Mouse (Mus musculus) T-helper 1 cell (primary cell): ENCODE results near the gene Msx3.

Source experiments
- in situ Hi-C: fragments of 300-600 bp; cut with MboI, MseI; formaldehyde crosslinking; loops from one replicate; pipeline ENCODE4 v1.15.1; 2025; ENCODE audit warnings: high pct_unique_total_duplicates

Msx3 gene

GRCm38 (mm10) chr7:140058528-140058927, 9.6 kb upstream of the Msx3 start:
- in situ Hi-C loops, result loop anchor here (10.0 kb wide), 1 partner anchor 354 kb away; no protein-coding TSS in a partner anchor

DNA sequence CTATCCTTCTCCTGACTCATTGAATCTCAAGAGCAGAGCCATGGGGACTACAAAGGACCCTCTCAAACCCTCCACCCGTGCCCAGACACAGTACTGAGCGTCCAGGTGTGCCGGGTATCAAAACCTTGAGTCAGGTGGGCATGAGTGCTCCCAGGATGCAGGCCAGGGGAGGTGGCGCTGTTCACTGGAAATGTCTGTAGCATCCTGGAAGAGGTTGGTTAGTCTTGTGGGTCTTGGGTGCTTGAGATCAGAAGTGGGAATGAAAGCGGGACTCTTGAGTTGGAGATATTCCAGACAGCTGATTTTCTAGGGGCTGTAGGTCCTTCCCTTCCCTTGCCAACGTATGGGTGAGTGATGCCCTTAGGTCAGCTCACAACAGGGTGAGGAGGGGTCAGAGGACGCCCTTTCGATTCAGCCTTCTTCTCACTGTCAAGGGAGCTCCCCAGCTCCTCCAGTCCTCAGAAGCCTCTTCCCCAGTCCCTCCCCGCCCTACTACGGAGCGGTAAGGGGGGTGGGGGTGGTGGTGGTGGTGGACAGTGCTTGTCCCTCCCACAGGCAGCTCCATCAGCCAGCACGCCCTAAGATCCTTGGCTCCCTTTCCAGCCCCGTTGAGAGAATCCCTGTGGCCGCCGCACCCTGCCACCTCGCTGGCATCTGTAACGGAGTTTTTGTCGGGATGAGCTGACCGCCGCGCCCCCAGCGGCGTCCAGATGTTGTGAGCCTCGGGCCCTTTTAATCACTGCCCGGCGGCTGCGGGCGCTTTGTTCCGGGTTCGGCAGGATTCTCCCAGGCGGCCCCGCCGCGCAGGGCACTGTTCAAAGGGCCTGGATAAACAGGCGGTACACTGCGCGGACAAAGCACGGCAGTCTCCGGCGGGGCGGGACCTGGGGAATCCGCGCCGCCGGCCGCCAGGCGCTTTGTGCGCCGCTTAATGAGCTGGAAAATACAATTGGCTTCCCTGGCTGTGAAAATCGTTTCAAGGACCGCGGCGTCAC, 8.8 kb upstream of the Msx3 start:
- in situ Hi-C loops, result loop anchor here (10.0 kb wide), 1 partner anchor 353 kb away; no protein-coding TSS in a partner anchor

- in situ Hi-C loops, result loop anchor here (10.0 kb wide), 1 partner anchor 349 kb away; no protein-coding TSS in a partner anchor
Observed at GRCm38 (mm10) chr7:140054124-140054523, 5.2 kb upstream of the Msx3 start.

- in situ Hi-C loops, result no loop called here
Observed at GRCm38 (mm10) chr7:140049115-140049689, 313 bp upstream of the Msx3 start.

DNA sequence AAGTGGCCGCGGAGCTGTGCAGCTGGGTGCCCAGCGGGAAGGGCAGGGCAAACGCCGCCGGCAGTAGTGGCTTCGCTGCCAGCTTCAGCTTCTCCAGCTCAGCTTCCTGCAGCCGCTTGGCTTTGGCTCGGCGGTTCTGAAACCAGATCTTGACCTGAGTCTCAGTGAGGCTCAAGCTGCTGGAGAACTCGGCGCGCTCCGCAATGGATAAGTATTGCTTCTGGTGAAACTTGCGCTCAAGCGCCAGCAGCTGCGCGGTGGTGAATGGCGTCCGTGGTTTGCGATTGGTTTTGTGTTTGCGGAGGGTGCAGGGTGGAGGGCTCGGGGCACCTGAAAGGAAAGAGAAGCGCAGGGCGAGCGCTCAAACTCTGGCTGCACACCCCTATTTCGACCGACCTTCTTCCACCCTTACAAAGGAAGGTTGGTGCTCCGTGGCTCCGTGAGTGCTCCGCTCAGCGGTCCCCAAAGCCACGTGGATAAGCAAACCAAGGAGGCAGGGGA, 1.0 kb downstream of the Msx3 start:
- in situ Hi-C loops, result no loop called here

- in situ Hi-C loops, result no loop called here
Observed at GRCm38 (mm10) chr7:140045546-140045945, 3.3 kb downstream of the Msx3 start.

- in situ Hi-C loops, result no loop called here
Observed at GRCm38 (mm10) chr7:140042728-140043127, 6.2 kb downstream of the Msx3 start.

GRCm38 (mm10) chr7:140037171-140037555, 11.7 kb downstream of the Msx3 start:
- in situ Hi-C loops, result no loop called here

- in situ Hi-C loops, result no loop called here
Observed at GRCm38 (mm10) chr7:140036281-140037170, 12.4 kb downstream of the Msx3 start, which contains the start of the genes Zfp511 and Tubgcp2. Gene Zfp511 (plus strand): TSS chr7:140036391. Gene Tubgcp2 (minus strand): TSS chr7:140036669.

GRCm38 (mm10) chr7:140035456-140035855, 13.4 kb downstream of the Msx3 start:
- in situ Hi-C loops, result no loop called here

- in situ Hi-C loops, result no loop called here
Observed at GRCm38 (mm10) chr7:140033386-140033785, 15.5 kb downstream of the Msx3 start.

- in situ Hi-C loops, result no loop called here
Observed at GRCm38 (mm10) chr7:140032366-140032765, 16.5 kb downstream of the Msx3 start.

DNA sequence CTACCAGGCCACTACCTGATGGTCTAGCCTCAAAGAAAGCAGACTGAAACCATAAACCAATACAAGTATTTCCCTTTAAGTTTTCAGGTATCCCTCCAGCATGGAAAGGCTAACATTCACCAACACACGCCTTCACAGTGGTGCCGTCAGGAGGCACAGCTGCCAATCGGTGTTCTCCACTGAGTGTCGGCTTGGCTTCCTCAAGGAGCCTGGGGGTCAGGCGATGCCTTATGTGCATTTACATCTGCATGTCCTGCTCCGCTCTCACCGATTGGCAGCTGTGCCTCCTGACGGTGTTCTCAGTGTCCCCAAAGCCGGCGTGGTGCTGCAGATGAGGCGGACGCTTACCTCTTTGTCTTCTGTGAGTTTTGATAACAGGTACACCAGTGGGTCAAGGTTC, 17.1 kb downstream of the Msx3 start:
- in situ Hi-C loops, result no loop called here

DNA sequence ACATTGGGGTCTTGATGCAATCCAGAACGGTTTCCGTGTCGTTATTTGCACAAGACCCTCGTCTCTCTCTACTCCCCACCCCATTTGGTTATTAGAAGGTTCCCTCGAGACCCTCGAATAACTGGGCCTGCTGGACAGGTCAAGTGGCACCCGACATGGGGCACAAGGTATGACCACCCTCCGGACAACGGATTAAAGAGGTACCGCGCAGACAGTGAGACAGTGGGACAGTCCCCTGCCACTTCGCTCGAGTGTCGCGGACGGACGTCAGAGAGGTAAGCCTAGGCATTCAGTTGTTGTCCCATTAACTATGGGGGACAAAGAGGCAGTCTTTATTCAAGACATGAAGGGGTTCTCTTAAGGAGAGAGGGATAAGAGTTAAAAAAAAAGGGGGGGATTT, 37.6 kb downstream of the Msx3 start:
- in situ Hi-C loops, result no loop called here

DNA sequence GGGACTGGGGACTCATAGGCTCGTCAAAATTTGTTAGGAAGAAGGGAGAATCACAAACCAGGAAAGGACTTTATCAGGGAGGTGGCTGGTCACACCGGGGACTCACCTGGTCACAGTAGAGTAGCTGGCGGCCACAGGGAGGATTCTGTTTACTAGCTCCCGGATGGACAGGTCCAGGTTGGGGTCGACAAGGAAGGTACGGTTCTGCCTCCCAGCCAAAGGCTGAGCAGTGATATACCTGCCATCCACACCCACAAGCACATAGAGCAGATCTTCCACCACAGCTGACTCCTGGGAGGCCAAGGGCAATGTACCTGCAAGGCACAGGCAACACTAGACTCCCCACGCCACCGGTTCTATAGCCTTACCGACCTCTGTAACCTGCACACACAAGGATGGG, 41.1 kb downstream of the Msx3 start:
- in situ Hi-C loops, result no loop called here

- in situ Hi-C loops, result no loop called here
Observed at GRCm38 (mm10) chr7:140006861-140007611, 41.9 kb downstream of the Msx3 start.

DNA sequence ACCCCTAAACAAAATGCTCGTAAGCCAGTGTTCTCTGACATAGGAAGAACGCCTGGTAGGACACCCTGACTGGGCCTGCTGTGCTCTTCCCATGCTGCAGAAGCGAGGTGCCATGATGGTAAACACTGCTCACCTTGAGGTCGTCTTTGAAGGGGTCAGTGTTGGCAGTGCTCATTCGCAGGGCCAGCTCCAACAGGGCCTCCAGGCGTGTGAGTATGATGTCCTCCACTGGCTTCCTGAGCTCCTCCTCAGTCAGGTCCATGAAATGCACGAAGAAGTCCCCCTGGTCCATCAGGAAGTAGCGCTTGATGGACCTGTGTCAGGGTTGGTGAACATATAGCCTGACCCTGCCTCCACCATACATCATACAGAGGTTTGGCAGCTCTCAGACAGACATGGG, 44.2 kb downstream of the Msx3 start:
- in situ Hi-C loops, result no loop called here

GRCm38 (mm10) chr7:140001086-140001740, 47.7 kb downstream of the Msx3 start:
- in situ Hi-C loops, result no loop called here

- in situ Hi-C loops, result no loop called here
Observed at GRCm38 (mm10) chr7:139998691-139999350, 50.1 kb downstream of the Msx3 start.
